Mouse (Mus musculus): ENCODE measurements around the gene Comt. TPM values are rescaled to one million over a fixed set of nuclear protein-coding genes. Genes with fewer than 3 reads are reported as not detected.

The Comt gene
- polyA plus RNA-seq, 1 experiment from 2014 or later, result 113 TPM

DNA sequence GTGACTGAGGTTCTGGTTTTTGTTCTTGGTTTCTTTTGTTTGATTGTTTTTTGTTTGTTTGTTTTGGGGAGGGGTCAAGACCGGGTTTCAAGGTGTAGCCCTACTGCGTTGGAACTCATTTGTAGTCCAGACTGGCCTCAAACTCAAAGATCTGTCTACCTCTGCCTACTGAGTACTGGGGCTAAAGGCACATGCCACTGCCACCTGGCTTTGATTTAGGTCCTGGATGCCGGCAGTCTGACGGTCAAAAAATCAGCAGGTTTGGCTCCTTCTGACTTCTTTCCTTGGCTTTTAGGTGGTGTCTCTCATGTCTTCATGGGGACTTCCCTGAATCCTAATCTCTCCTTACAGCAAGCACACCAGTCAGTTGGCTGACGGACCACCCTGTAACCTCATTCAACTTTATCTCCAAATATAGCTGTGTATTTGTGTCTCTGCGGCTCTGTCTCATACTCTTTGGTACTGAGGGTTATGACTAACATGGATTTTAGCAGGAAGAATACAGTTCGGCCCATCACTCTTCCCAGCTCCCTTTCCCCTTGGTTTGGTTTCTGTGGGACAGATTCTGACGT lies 4.1 kb upstream of the Comt start:
- H3K9ac ChIP-seq, result no peak overlapping the region
- WGBS, result 91% methylated on average over 8 of the region's 8 CpGs
- no peaks in the 10 kb centered on the region for H3K27me3 ChIP-seq
- ATAC-seq (ENCODE audit: low FRiP score, low read depth), result no peak
- peaks cover 13% of the 10 kb centered on the region for H3K4me1 ChIP-seq (replicated peaks)
- H3K4me2 ChIP-seq, result no peak overlapping the region
- no peak overlapping the region for H3K4me3 ChIP-seq
- no peaks in the 10 kb centered on the region for H3K9me3 ChIP-seq
- H3K36me3 ChIP-seq, result no peaks in the 10 kb centered on the region
- H3K27ac ChIP-seq (replicated peaks), result no peak overlapping the region

DNA sequence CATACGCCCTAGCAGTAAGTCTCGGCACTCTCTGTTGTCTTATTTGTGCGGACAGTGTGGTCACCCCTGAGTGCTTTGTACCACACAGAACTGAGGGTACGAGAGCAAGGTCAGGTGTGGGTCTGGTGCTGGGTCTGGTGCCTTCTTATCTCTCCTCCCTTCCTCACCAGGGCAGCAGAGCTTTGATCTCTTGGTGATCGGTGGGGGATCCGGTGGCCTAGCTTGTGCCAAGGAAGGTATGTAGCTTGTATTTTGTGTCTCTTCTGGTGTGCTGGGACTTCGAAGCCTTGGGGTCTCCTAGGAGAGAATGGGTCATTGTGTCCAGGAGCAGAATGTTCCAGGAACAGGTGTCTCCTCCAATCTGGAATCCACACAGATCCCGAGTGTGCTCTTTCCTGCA lies 3.0 kb upstream of the Comt start:
- Histone ChIP-seq H3K9ac (no peak overlapping the region), H3K27me3 (no peaks in the 10 kb centered on the region), H3K27ac (replicated peaks) (no peak overlapping the region), H3K4me3 (no peak overlapping the region), H3K9me3 (no peaks in the 10 kb centered on the region), H3K4me1 (replicated peaks) (peaks cover 24% of the 10 kb centered on the region), H3K36me3 (no peaks in the 10 kb centered on the region), H3K4me2 (no peak overlapping the region)
- no peak for ATAC-seq (ENCODE audit: low FRiP score, low read depth)
- WGBS, result 93% methylated on average over 8 of the region's 8 CpGs

DNA sequence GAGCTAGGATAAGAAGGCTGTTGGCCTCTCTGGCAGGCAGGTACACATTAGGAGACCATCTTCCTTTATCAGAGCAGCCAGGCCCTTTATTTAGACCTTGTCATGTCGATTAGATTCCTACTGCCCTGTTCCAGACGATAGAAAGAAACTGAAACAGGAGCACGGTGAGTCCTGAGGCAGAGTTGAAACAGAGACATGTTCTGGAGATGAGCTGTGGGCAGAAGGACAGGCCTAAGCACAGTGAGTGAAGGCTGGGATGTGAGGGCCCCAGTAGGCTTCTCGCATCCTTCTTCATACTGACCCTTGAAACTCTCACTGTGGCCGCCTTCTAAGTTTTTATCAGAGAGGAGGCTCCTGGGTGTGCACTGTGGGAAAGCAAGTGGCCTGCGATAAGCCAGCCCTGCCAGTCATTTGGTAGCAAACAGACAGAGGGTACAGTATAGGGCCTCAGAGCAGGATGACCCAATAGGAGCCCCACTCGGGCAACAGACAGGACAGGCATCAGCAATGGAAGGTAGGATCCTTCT lies 1.9 kb upstream of the Comt start:
- no peaks in the 10 kb centered on the region for H3K9me3 ChIP-seq
- H3K4me2 ChIP-seq, result no peak overlapping the region
- no peak overlapping the region for H3K9ac ChIP-seq
- H3K27me3 ChIP-seq, result no peaks in the 10 kb centered on the region
- no peak for ATAC-seq (ENCODE audit: low FRiP score, low read depth)
- peaks cover 34% of the 10 kb centered on the region for H3K4me1 ChIP-seq (replicated peaks)
- H3K27ac ChIP-seq (replicated peaks), result no peak overlapping the region
- no peak overlapping the region for H3K4me3 ChIP-seq
- H3K36me3 ChIP-seq, result no peaks in the 10 kb centered on the region
- 90% methylated on average over 7 of the region's 7 CpGs for WGBS

DNA sequence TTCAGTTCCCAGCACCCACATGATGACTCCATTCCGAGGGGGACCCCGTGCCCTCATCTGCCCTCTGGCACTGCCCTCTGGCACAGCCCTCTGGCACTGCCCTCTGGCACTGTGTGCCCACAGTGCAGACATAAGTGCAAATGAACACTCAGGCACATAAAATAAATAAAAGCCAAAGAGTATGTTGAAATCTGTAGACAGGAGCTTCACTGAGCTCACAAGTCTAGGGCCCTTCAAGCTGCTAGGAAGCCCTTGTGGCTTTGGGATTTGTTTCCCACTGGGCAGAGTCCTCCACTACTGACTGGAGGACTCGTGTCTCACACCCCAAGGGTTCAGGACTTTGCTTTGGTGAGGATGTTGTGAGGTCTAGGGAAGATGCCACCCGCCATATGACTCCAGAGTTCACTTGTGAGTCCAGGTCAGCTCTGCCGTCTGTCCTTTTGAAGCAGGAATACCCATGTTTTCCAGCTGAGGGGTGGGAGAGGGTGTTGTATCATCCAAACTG lies 1.4 kb upstream of the Comt start:
- WGBS, result 92% methylated on average over 5 of the region's 5 CpGs
- no peaks in the 10 kb centered on the region for H3K9me3 ChIP-seq

DNA sequence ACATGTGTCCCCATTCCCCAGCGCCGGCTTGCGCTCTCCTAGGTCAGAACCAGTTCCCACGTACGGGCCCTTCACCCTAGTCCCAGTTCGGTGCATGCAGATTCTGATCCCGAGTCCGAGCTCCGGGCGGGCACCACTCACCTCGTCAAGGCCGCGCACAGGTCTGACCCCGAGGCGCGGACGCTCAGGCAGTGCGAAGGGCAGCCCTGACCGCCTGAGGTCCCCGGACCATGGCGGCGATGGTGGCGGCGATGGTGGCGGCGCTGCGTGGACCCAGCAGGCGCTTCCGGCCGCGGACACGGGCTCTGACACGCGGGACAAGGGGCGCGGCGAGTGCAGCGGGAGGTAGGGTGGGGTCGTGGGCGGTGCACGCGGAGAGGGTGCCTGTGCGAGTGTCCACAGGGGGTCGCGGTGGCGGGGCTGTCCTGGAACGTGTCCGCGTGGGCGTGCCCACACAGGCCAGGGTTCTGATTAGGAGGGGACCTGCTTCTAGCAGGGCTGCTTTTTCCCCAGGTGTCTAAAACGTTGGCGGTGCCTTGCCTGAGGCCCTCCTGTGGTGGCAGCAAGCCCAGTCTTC lies 349 bp downstream of the Comt start, which contains the start of gene Txnrd2:
TSS of gene Txnrd2 (plus strand) at position 170 of the 577 bp plus-strand sequence.
- peak; percentile 85 for ATAC-seq (ENCODE audit: low FRiP score, low read depth)
- H3K9me3 ChIP-seq, result no peaks in the 10 kb centered on the region
- peaks cover 36% of the 10 kb centered on the region for H3K4me1 ChIP-seq (replicated peaks)
- peak within 1 kb of the TSS; percentile 81 for H3K4me2 ChIP-seq
- H3K36me3 ChIP-seq, result peaks cover 16% of the 10 kb centered on the region
- no peaks in the 10 kb centered on the region for H3K27me3 ChIP-seq
- WGBS, result under 1% methylated on average over 52 of the region's 52 CpGs
- H3K9ac ChIP-seq, result peak within 1 kb of the TSS; percentile 87
- peak within 1 kb of the TSS; percentile 77 for H3K27ac ChIP-seq (replicated peaks)
- H3K4me3 ChIP-seq, result peak within 1 kb of the TSS; percentile 84

More for the DNA sequence above, 1.4 kb upstream of the Comt start:
- Histone ChIP-seq H3K4me2 (no peak overlapping the region), H3K4me1 (replicated peaks) (peaks cover 36% of the 10 kb centered on the region), H3K27me3 (no peaks in the 10 kb centered on the region), H3K9ac (no peak overlapping the region), H3K4me3 (no peak overlapping the region), H3K27ac (replicated peaks) (no peak overlapping the region), H3K36me3 (peaks cover 2% of the 10 kb centered on the region; the same call in 1 of the 2 replicates)
- ATAC-seq (ENCODE audit: low FRiP score, low read depth), result no peak

DNA sequence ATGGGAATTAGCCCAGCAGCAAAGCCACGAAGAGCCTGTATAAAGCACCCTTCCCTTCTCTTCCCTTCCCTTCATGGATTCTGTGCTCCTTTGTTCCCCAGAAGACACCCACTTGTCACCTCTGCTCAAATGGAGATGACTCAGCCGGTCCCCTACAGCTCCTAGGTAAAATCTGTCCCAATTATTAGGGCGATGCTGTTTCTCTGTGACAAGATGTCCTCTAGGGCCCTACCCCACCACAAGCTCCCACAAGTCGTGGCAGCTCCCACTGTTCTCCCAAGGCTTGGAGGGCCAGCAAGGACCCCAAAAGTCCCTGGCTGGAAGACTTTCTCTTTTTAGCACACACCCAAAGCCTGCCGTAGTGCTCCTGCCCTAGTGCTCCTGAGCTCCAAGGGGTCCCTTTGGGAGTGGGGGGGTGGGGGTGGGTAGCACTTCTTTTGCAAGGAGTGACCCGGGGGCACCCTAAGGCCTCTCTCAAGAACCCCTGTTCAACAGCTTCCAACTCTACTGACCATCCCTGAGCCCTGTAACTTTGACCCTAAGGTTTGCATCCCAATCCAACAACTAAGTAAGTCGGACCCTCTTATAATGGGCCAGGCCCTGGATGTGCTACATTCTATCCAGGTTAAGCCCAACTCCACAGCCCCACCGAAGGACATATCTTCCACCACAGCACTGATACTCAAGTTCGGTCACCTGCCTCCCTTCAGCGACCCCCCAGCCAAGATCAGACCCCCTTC lies 1.0 kb downstream of the Comt start:
- ATAC-seq (ENCODE audit: low FRiP score, low read depth), result peak; percentile 4
- Histone ChIP-seq H3K36me3 (peaks cover 16% of the 10 kb centered on the region), H3K4me3 (peak overlapping the region; percentile 84), H3K4me2 (peak overlapping the region; percentile 81), H3K9ac (peak overlapping the region; percentile 87), H3K9me3 (no peaks in the 10 kb centered on the region), H3K4me1 (replicated peaks) (peaks cover 36% of the 10 kb centered on the region), H3K27me3 (no peaks in the 10 kb centered on the region), H3K27ac (replicated peaks) (peak overlapping the region; percentile 77)
- 21% methylated on average over 10 of the region's 10 CpGs for WGBS

DNA sequence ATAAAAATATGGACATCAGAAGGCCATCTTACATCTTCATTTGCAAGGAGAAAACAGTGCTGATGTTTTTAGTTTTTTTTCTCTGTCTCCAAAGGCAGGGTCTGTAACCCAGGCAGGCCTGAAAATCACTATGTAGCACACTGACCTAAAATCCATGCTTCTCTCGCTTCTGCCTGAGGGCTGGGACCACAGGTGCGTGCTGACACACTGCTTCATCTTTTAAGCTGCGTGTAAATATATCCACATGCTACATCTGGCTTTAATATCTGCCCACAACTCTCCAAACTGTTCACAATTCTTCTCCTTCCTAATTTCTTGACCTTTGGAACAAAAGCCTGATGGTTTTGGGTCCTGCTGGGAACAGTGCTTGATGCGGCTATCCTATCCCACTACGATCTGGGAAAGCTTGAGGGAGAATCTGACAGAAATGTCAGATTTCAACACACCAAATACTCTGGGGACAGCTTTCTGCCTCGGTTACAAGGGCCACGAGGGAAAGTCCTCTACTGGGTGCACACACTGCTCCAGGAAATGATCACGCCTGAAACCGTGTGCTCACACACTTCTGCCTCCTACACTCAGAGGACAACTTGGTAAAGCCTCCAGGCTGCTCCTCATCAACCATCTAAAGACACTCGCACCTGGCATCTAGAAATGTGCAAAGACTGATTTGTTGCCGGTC lies 2.1 kb downstream of the Comt start:
- WGBS, result 62% methylated on average over 11 of the region's 11 CpGs
- H3K9ac ChIP-seq, result 0 out of 2 replicates have a peak overlapping the region, but pooled peaks have one; percentile 9
- H3K36me3 ChIP-seq, result peaks cover 16% of the 10 kb centered on the region
- H3K27ac ChIP-seq (replicated peaks), result 0 out of 2 replicates have a peak overlapping the region, but pooled peaks have one; percentile 18
- no peaks in the 10 kb centered on the region for H3K27me3 ChIP-seq
- no peak overlapping the region for H3K4me3 ChIP-seq
- H3K4me2 ChIP-seq, result peak overlapping the region; percentile 81
- no peak for ATAC-seq (ENCODE audit: low FRiP score, low read depth)
- peaks cover 36% of the 10 kb centered on the region for H3K4me1 ChIP-seq (replicated peaks)
- no peaks in the 10 kb centered on the region for H3K9me3 ChIP-seq

DNA sequence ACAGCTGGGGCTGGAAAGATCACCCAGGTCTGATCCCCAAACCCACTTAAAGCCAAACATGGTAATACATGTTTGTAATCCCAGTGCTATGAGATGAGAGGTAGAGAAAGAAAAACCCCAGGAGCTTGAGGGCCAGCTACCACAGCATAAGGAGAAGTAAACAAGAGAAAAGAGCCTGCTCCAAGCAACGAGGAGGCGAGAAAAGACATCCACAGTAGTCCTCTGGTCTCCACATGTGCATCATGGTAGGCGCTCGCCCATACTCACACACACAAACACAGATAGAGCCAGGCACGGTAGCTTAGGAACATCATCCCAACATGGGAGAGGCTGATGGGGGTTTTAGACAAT lies 2.8 kb downstream of the Comt start:
- Histone ChIP-seq H3K27me3 (no peaks in the 10 kb centered on the region), H3K4me1 (replicated peaks) (peaks cover 36% of the 10 kb centered on the region), H3K4me2 (0 out of 2 replicates have a peak overlapping the region, but pooled peaks have one; percentile 81), H3K4me3 (no peak overlapping the region), H3K36me3 (peaks cover 16% of the 10 kb centered on the region), H3K9ac (no peak overlapping the region), H3K9me3 (no peaks in the 10 kb centered on the region), H3K27ac (replicated peaks) (0 out of 2 replicates have a peak overlapping the region, but pooled peaks have one; percentile 18)
- no peak for ATAC-seq (ENCODE audit: low FRiP score, low read depth)
- WGBS, result 81% methylated on average over 5 of the region's 5 CpGs

DNA sequence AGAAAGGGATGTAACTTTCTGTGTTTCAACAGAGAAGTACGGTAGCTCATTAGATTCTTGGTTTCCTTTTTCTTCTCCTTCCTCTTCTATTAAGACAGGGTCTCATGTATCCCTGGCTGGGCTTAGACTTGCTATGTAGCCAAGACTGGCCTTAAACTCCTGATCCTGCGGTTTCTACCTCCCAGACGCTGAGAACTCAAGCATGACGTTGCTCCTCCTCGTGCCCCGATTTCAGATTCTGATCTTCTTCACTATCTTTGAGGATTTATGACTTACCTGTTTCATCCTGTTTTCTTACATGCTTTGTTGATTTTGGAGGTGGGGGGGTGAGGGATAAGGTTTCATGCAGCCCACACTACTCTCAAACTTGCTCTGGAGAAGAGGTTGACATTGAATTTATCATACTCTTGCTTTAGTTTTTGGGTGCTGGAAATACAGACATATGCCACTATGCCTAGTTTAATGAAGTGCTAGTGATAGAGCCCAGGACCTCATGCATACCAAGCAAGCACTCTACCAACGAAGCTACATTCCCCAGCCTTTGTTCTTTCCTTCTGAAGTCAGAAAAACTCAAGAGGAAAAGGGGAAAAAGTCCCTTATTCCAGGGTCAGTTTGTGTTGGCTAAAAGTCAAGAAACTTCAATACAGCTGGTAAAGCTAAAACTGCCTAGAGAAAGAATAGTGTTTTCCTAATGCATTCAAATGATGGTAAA lies 3.3 kb downstream of the Comt start:
- Histone ChIP-seq H3K4me3 (no peak overlapping the region), H3K27ac (replicated peaks) (no peak overlapping the region), H3K4me2 (0 out of 2 replicates have a peak overlapping the region, but pooled peaks have one; percentile 81), H3K4me1 (replicated peaks) (peaks cover 36% of the 10 kb centered on the region), H3K9me3 (no peaks in the 10 kb centered on the region), H3K9ac (no peak overlapping the region), H3K36me3 (peaks cover 16% of the 10 kb centered on the region), H3K27me3 (no peaks in the 10 kb centered on the region)
- ATAC-seq (ENCODE audit: low FRiP score, low read depth), result no peak
- 92% methylated on average over 7 of the region's 7 CpGs for WGBS

DNA sequence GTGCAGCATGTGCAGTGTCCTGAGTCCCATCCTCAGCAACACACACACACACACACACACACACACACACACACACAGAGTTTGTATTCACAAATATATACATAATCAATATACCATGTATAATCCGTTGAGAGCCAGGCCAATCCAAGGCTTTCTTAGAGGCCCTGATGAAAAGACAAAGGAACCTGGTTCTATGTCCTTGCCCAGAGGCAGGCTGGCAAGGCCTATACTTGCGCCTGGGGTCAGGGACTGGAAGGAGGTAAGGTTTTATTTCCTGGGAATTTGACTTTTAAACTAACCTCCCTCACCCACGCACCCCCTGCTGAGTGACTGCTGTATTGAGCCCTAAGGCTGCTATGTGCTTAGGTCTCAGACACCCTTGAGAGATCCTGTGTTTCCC lies 6.1 kb downstream of the Comt start:
- Histone ChIP-seq H3K27me3 (no peaks in the 10 kb centered on the region), H3K4me1 (replicated peaks) (peaks cover 25% of the 10 kb centered on the region), H3K9me3 (no peaks in the 10 kb centered on the region), H3K4me3 (no peak overlapping the region), H3K36me3 (peaks cover 16% of the 10 kb centered on the region), H3K4me2 (no peak overlapping the region), H3K9ac (no peak overlapping the region), H3K27ac (replicated peaks) (no peak overlapping the region)
- ATAC-seq (ENCODE audit: low FRiP score, low read depth), result no peak
- 64% methylated on average over 3 of the region's 3 CpGs for WGBS

DNA sequence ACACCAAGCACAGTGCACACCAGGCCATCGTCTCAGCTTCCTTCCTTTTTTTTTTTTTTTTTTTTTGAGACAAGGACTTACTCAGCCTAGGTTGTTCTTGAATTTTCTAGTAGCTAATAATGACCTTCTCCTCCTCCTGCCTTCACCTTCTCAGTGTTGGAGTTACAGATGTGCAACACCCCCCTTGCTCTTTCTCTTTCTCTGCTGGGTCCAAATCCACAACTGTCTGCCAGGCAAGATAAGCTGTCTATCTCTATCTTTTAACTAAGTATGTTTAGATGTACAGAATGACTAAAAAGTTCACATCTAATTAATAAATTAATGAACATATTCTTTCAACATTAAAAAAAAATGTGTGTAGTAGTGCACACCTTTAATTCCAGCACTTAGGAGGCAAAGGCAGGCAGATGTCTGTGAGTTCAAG lies 7.0 kb downstream of the Comt start:
- ATAC-seq (ENCODE audit: low FRiP score, low read depth), result no peak
- Histone ChIP-seq H3K36me3 (peaks cover 19% of the 10 kb centered on the region), H3K4me3 (no peak overlapping the region), H3K9ac (no peak overlapping the region), H3K27ac (replicated peaks) (no peak overlapping the region), H3K4me1 (replicated peaks) (peaks cover 16% of the 10 kb centered on the region), H3K9me3 (no peaks in the 10 kb centered on the region), H3K4me2 (no peak overlapping the region), H3K27me3 (no peaks in the 10 kb centered on the region)
- WGBS, result 76% methylated on average over 1 of the region's 1 CpGs
